Mouse (Mus musculus): ENCODE measurements around the gene Prl.

DNA sequence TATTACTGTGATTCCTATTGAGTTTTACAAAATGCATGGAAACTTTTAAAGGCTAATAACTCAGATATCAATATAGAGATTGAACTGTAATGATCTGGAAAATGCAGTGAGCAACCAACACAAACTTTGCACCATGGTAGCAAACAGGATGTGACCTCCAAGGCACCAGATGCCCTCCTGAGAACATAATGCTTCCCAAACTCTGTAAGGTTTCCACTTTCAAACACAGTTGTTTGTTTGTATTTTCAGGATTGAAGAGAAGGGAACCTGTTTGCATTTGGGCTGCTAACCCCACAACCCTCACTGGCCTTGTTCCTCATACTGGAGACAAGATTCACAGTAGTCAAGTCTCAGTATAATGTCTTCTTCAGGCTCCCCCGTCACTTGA, 25.5 kb upstream of the Prl start:
- TF ChIP-seq POLR2A (IDR thresholded peaks at IDR 0.05; ENCODE audit: insufficient read depth, low read depth, low read length), result no peak
- no peak for TF ChIP-seq CTCF (IDR thresholded peaks at IDR 0.05; ENCODE audit: insufficient read depth, low read depth, low read length)

Measured in olfactory bulb, adult 2 months (tissue).